Mouse (Mus musculus) ES-Bruce4 (cell line): Measurements from ENCODE around the gene Icmt.

Experiments
- EP300 ChIP-seq: IDR thresholded peaks from 2 replicates; pipeline ENCODE4 v1.6.1; 2011; ENCODE audit warnings: low read depth, low read length; ENCODE audit not compliant: insufficient read depth
- POLR2A ChIP-seq: IDR thresholded peaks from one replicate; pipeline ENCODE4 v1.8.1; 2011; ENCODE audit warnings: low read length; ENCODE audit not compliant: insufficient read depth

GRCm38 (mm10) chr4:152305991-152306390, 9.0 kb downstream of the Icmt start:
- TF ChIP-seq EP300 (no peak), POLR2A (no peak)
